Mouse (Mus musculus) C2C12 (cell line): ENCODE data around the gene Mex3a.

Experiments used
- CEBPB ChIP-seq: IDR thresholded peaks from one replicate; pipeline ENCODE4 v1.6.1; 2011; ENCODE audit warnings: low read depth, mild to moderate bottlenecking, control low read depth, moderate library complexity
- CTCF ChIP-seq: IDR thresholded peaks from one replicate; pipeline ENCODE4 v1.5.1; 2011; ENCODE audit not compliant: control insufficient read depth, insufficient read depth, insufficient read length
- FOSL1 ChIP-seq: IDR thresholded peaks from one replicate; pipeline ENCODE4 v1.8.0; 2011; ENCODE audit warnings: mild to moderate bottlenecking, low read length; ENCODE audit not compliant: poor library complexity, insufficient read depth, severe bottlenecking
- MAX ChIP-seq: IDR thresholded peaks from one replicate; pipeline ENCODE4 v1.6.1; 2011; ENCODE audit warnings: mild to moderate bottlenecking, control low read depth
- MYOD1 ChIP-seq: IDR thresholded peaks from one replicate; pipeline ENCODE4 v1.6.1; 2011; ENCODE audit warnings: low read depth; ENCODE audit not compliant: control insufficient read depth, insufficient read length
- MYOG ChIP-seq: IDR thresholded peaks from one replicate; pipeline ENCODE4 v1.6.1; 2011; ENCODE audit not compliant: control insufficient read depth, insufficient read length; ENCODE audit errors: extremely low read depth
- USF1 ChIP-seq: IDR thresholded peaks from one replicate; pipeline ENCODE4 v1.6.1; 2011; ENCODE audit warnings: low read depth, mild to moderate bottlenecking, control low read depth, moderate library complexity

DNA sequence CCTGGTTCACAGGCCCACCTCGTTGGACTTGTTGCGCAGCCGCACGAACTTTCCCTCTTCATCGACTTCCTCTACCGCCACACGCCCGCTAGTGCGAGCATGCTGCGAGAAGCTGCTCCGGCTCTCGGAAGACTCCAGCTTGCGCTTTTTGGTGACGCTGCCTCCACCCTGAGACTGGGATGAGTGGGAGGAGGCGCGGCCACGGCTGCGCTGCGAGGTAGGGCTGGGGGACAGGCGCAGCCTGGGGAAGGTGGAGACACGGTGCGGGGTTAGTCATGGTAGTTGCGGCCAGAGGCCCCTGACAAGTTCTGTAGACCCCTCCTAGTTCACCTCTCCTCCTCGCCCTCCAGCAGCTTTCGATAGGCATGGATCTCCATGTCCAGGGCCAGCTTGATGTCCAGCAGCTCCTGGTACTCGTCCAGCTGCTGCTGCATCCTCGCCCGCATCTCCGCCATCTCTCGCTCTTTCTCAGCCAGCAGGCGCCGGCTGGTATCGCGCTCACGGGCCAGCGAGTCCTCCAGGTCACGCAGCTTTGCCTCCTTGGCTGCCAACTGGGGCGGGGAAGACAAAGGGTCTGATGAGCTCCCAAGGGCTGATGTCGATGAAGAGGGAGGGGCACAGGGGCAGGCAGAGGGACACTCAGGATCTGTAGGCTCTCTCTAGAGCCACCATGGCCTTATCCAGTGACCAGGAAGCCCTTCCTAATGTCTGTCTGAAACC, 47.4 kb upstream of the Mex3a start:
- no peak for TF ChIP-seq CTCF
- TF ChIP-seq MAX: no peak
- TF ChIP-seq USF1: no peak
- no peak for TF ChIP-seq MYOD1
- TF ChIP-seq CEBPB: no peak
- no peak for TF ChIP-seq FOSL1
- no peak for TF ChIP-seq MYOG
